Mouse (Mus musculus): ENCODE measurements around the gene Tprn.

Tprn gene

GRCm38 (mm10) chr2:25272515-25272914 is 10.1 kb downstream of the Tprn start:
- no peak for TF ChIP-seq GATA4 (IDR thresholded peaks at IDR 0.05; ENCODE audit: insufficient replicate concordance, low read length)

GRCm38 (mm10) chr2:25273010-25273409 is 10.6 kb downstream of the Tprn start:
- TF ChIP-seq GATA4 (IDR thresholded peaks at IDR 0.05; ENCODE audit: insufficient replicate concordance, low read length) = no peak

- no peak for TF ChIP-seq GATA4 (IDR thresholded peaks at IDR 0.05; ENCODE audit: insufficient replicate concordance, low read length)
These were observed 16.8 kb downstream of the Tprn start for GRCm38 (mm10) chr2:25278928-25279882.

- no peak for TF ChIP-seq GATA4 (IDR thresholded peaks at IDR 0.05; ENCODE audit: insufficient replicate concordance, low read length)
These were observed 23.1 kb downstream of the Tprn start for GRCm38 (mm10) chr2:25285551-25285950.

GRCm38 (mm10) chr2:25286314-25286713 is 23.9 kb downstream of the Tprn start:
- no peak for TF ChIP-seq GATA4 (IDR thresholded peaks at IDR 0.05; ENCODE audit: insufficient replicate concordance, low read length)

GRCm38 (mm10) chr2:25286837-25287636 is 24.6 kb downstream of the Tprn start:
- TF ChIP-seq GATA4 (IDR thresholded peaks at IDR 0.05; ENCODE audit: insufficient replicate concordance, low read length) = no peak

GRCm38 (mm10) chr2:25287927-25288649 is 25.7 kb downstream of the Tprn start, which contains the start of gene Tmem210:
Tmem210 (plus strand) TSS chr2:25288145.
- no peak for TF ChIP-seq GATA4 (IDR thresholded peaks at IDR 0.05; ENCODE audit: insufficient replicate concordance, low read length)

GRCm38 (mm10) chr2:25288734-25289345 is 26.4 kb downstream of the Tprn start:
- TF ChIP-seq GATA4 (IDR thresholded peaks at IDR 0.05; ENCODE audit: insufficient replicate concordance, low read length) = no peak

GRCm38 (mm10) chr2:25289651-25290050 is 27.2 kb downstream of the Tprn start, which contains the start of gene Lrrc26:
Lrrc26 (plus strand) TSS chr2:25289915.
- no peak for TF ChIP-seq GATA4 (IDR thresholded peaks at IDR 0.05; ENCODE audit: insufficient replicate concordance, low read length)

- TF ChIP-seq GATA4 (IDR thresholded peaks at IDR 0.05; ENCODE audit: insufficient replicate concordance, low read length) = no peak
These were observed 27.8 kb downstream of the Tprn start for GRCm38 (mm10) chr2:25290101-25290815.

GRCm38 (mm10) chr2:25290816-25291130 is 28.4 kb downstream of the Tprn start:
- TF ChIP-seq GATA4 (IDR thresholded peaks at IDR 0.05; ENCODE audit: insufficient replicate concordance, low read length) = no peak

- TF ChIP-seq GATA4 (IDR thresholded peaks at IDR 0.05; ENCODE audit: insufficient replicate concordance, low read length) = no peak
These were observed 29.0 kb downstream of the Tprn start for GRCm38 (mm10) chr2:25291184-25292053.

- TF ChIP-seq GATA4 (IDR thresholded peaks at IDR 0.05; ENCODE audit: insufficient replicate concordance, low read length) = no peak
These were observed 29.7 kb downstream of the Tprn start for GRCm38 (mm10) chr2:25292054-25292544.

Measured in liver, adult (tissue).